Mouse (Mus musculus) thymus, adult 2 months (tissue): Measurements from ENCODE around the gene Lrrc42. TPM values are rescaled to one million over a fixed set of nuclear protein-coding genes. Genes with fewer than 3 reads are reported as not detected.

Experiments used
- DNase-seq: peaks from one replicate; pipeline ENCODE4 v3.0.0; 2021
- H3K27ac ChIP-seq: fragments of 200-500 bp; 2 replicates; pipeline ENCODE4 v1.5.1; 2012; ENCODE audit warnings: low read length, control low read depth; ENCODE audit not compliant: control insufficient read depth, insufficient read depth
- H3K27me3 ChIP-seq: fragments of 200-500 bp; 2 replicates; pipeline ENCODE4 v1.6.1; 2012; ENCODE audit warnings: mild to moderate bottlenecking, low read length, moderate library complexity, mixed read lengths; ENCODE audit not compliant: control insufficient read depth, insufficient read depth
- H3K36me3 ChIP-seq: fragments of 200-500 bp; 2 replicates; pipeline ENCODE4 v1.6.1; 2012; ENCODE audit warnings: mild to moderate bottlenecking, low read length, moderate library complexity; ENCODE audit not compliant: control insufficient read depth, insufficient read depth
- H3K4me1 ChIP-seq: fragments of 200-500 bp; replicated peaks from 2 replicates; pipeline ENCODE4 v1.6.1; 2012; ENCODE audit warnings: low read length; ENCODE audit not compliant: control insufficient read depth, insufficient read depth
- H3K4me3 ChIP-seq: fragments of 200-500 bp; 2 replicates; pipeline ENCODE4 v1.5.1; 2012; ENCODE audit warnings: mild to moderate bottlenecking, low read length, control low read depth, moderate library complexity; ENCODE audit not compliant: control insufficient read depth, insufficient read depth
- CTCF ChIP-seq: fragments of 200-500 bp; IDR thresholded peaks from 2 replicates; pipeline ENCODE4 v1.5.1; 2012; ENCODE audit warnings: mild to moderate bottlenecking, control low read depth, low read length, moderate library complexity, borderline replicate concordance; ENCODE audit not compliant: control insufficient read depth, poor library complexity, insufficient read depth; ENCODE audit errors: extremely low read depth
- POLR2A ChIP-seq: fragments of 200-500 bp; IDR thresholded peaks from 2 replicates; pipeline ENCODE4 v1.6.1; 2012; ENCODE audit warnings: mild to moderate bottlenecking, low read length, control low read depth, moderate library complexity; ENCODE audit not compliant: control insufficient read depth, poor library complexity, insufficient read depth; ENCODE audit errors: extremely low read depth
- WGBS: fragments of 180-500 bp; shearing (Covaris S2); methylation state at CpG from one replicate; pipeline ENCODE4 v1.1.7; 2018; 5-methylcytosine and 5-hydroxymethylcytosine counted together
- polyA plus RNA-seq: library from polyadenylated mRNA; depleted of rRNA; stranded (reverse); fragments of >200 nt; gene quantifications from 2 replicates; pipeline ENCODE4 v1.2.3, GENCODE M21; 2012

The Lrrc42 gene
- polyA plus RNA-seq, 1 experiment: 51.3 TPM

GRCm38 (mm10) chr4:107240196-107240595, 13.1 kb downstream of the Lrrc42 start:
- Histone ChIP-seq H3K36me3 (peaks cover 87% of the 10 kb centered on the region), H3K4me3 (no peak overlapping the region), H3K27me3 (no peaks in the 10 kb centered on the region), H3K4me1 (no peaks in the 10 kb centered on the region), H3K27ac (no peak overlapping the region)
- TF ChIP-seq CTCF (no peak), POLR2A (no peak)
- DNase-seq: no peak
- WGBS: 92% methylated on average over 6 of the region's 6 CpGs

GRCm38 (mm10) chr4:107238253-107238652, 15.1 kb downstream of the Lrrc42 start:
- Histone ChIP-seq H3K27me3 (no peaks in the 10 kb centered on the region), H3K4me3 (no peak overlapping the region), H3K27ac (no peak overlapping the region), H3K36me3 (peaks cover 94% of the 10 kb centered on the region), H3K4me1 (no peaks in the 10 kb centered on the region)
- WGBS: 100% methylated on average over 2 of the region's 2 CpGs
- TF ChIP-seq CTCF (no peak), POLR2A (no peak)
- DNase-seq: no peak

- Histone ChIP-seq H3K27me3 (no peaks in the 10 kb centered on the region), H3K4me1 (no peaks in the 10 kb centered on the region), H3K36me3 (peaks cover 64% of the 10 kb centered on the region), H3K27ac (no peak overlapping the region), H3K4me3 (no peak overlapping the region)
- 97% methylated on average over 3 of the region's 3 CpGs for WGBS
- TF ChIP-seq CTCF (no peak), POLR2A (no peak)
- no peak for DNase-seq
These were observed 21.1 kb downstream of the Lrrc42 start for GRCm38 (mm10) chr4:107232219-107232618.

- H3K4me1 ChIP-seq: no peaks in the 10 kb centered on the region
- no peak overlapping the region for H3K4me3 ChIP-seq
- TF ChIP-seq POLR2A (no peak), CTCF (no peak)
- no peak for DNase-seq
- H3K27me3 ChIP-seq: no peaks in the 10 kb centered on the region
- 37% methylated on average over 2 of the region's 2 CpGs for WGBS
- peaks cover 6% of the 10 kb centered on the region for H3K36me3 ChIP-seq
- no peak overlapping the region for H3K27ac ChIP-seq
These were observed 27.0 kb downstream of the Lrrc42 start for GRCm38 (mm10) chr4:107226313-107226712.

- no peak for DNase-seq
- H3K27me3 ChIP-seq: no peaks in the 10 kb centered on the region
- H3K4me1 ChIP-seq: no peaks in the 10 kb centered on the region
- H3K4me3 ChIP-seq: no peak overlapping the region
- no peaks in the 10 kb centered on the region for H3K36me3 ChIP-seq
- no peak overlapping the region for H3K27ac ChIP-seq
- 62% methylated on average over 11 of the region's 11 CpGs for WGBS
- TF ChIP-seq POLR2A: no peak
- no peak for TF ChIP-seq CTCF
These were observed 29.8 kb downstream of the Lrrc42 start for GRCm38 (mm10) chr4:107223225-107224204.

GRCm38 (mm10) chr4:107221524-107221923, 31.8 kb downstream of the Lrrc42 start:
- no peak for DNase-seq
- Histone ChIP-seq H3K4me3 (no peak overlapping the region), H3K27me3 (no peaks in the 10 kb centered on the region), H3K36me3 (no peaks in the 10 kb centered on the region), H3K4me1 (no peaks in the 10 kb centered on the region), H3K27ac (no peak overlapping the region)
- no peak for TF ChIP-seq POLR2A
- TF ChIP-seq CTCF: no peak
- WGBS: 98% methylated on average over 5 of the region's 5 CpGs
